Mouse (Mus musculus): ENCODE data around the gene Tmem252. TPM values are rescaled to one million over a fixed set of nuclear protein-coding genes. Genes with fewer than 3 reads are reported as not detected.

Tmem252 gene
- total RNA-seq, 2 experiments from 2014 or later = 0.27 to 0.43 TPM

DNA sequence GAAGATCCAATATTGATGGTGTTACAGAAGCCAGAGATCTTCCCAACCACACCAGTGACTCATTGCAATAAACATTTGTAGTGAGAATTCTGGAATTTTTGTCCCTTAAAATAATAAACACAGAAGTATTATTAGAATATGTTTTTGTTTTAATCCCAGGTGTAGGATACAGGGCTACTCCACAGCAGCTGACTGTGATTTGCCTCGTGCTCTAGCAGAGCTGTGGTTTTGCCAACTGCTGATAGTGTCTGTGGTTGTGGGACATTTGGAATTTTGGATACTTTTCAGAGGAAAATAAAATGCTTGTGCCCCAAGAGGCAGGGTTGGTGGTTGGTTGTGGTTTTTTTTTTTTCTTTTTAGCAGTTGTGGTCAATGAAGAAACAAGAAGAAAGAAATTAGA is 44.2 kb downstream of the Tmem252 start:
- intact Hi-C loops (cut with DNase I) = no loop called here
- DNase-seq = no peak

- intact Hi-C loops (cut with DNase I) = no loop called here
- no peak for DNase-seq
Measured at GRCm38 (mm10) chr19:24719504-24719903, 45.7 kb downstream of the Tmem252 start.

- intact Hi-C loops (cut with DNase I) = no loop called here
- no peak for DNase-seq
Measured at GRCm38 (mm10) chr19:24720448-24720847, 46.6 kb downstream of the Tmem252 start.

DNA sequence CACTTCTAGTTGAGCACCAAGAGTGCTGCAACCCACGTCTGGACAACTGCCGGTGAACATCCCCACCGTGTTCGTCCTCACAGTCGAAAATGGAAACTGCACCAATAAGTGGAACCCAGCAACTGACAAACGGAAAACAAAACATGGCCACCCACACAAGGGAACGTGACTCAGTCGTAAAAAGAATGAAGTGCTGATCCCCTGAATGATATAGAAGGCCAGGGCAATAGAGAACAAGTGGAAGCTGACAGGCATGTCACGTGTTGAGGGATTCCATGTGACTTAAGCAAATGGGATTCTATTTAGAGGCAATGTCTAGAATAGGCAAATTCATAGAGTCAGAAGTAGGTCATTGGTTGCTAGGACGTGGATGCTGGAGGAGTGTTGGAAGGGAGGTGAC is 50.6 kb downstream of the Tmem252 start:
- intact Hi-C loops (cut with DNase I) = no loop called here

GRCm38 (mm10) chr19:24730661-24731060 is 56.9 kb downstream of the Tmem252 start:
- DNase-seq = peak; percentile 30 to 37
- intact Hi-C loops (cut with DNase I) = no loop called here

More for the DNA sequence above, 50.6 kb downstream of the Tmem252 start:
- DNase-seq = no peak

Other genes with a start within 250 kb of the Tmem252 start
- 10 to 100 TPM; 22.7 to 25.1 TPM for gene Fam122a, start 196.7 kb upstream of the Tmem252 start, total RNA-seq (2021)
- gene Pip5k1b, start 118.1 kb upstream of the Tmem252 start, total RNA-seq (2021) = 10 to 100 TPM; 23.4 to 24.9 TPM
- gene Pgm5, start 187.8 kb downstream of the Tmem252 start, total RNA-seq (2021) = 10 to 100 TPM; 84.6 to 88.8 TPM
- 1,000 to 10,000 TPM; 1,073 to 1,123 TPM for gene Gm10053, start 201.7 kb downstream of the Tmem252 start, total RNA-seq (2021)
- gene Foxd4, start 227.2 kb downstream of the Tmem252 start, total RNA-seq (2021) = not detected

Data from heart, postnatal 14 days (tissue).